ENCODE assay signal across 13 mouse cellular contexts in the genomic region with DNA sequence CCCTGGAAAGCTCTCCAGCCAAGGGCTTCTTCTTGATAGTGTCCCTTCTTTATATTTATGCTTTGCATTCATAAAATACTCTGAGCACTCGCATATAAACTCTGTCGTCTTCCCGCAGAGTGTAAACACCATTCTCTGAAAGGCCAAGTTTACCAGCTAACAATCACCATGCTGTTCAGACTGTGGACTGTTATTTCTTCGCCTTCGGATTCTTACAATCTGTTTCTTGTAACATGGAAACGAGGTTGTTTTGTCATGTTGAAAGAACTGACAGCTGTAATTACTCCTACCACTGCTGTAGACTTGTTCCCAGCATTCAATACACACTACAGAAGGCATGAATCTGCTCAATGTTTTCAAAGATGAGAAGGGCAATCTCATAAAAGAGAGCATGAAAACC. TPM values are rescaled to one million over a fixed set of nuclear protein-coding genes. Genes with fewer than 3 reads are reported as not detected.
DNase-seq lines count a peak whose midpoint lies in the region; ATAC-seq lines count a peak whose summit lies in the region.
"Had no signal": no experiment of that assay in that cellular context is flagged by ENCODE, and none has a peak within 500 bp of the region (broad histone marks: within the 10 kb centered on the region; RNA-seq: fewer than 3 reads in every experiment).

No protein-coding gene starts in this region.

- H3K36me3 ChIP-seq in lung, embryonic 15.5 days = no peaks in the 10 kb centered on the region
- no peaks in the 10 kb centered on the region for H3K36me3 ChIP-seq in hindbrain, embryonic 14.5 days (replicated peaks; ENCODE audit: control insufficient read depth, insufficient read depth)
- no peaks in the 10 kb centered on the region for H3K36me3 ChIP-seq in neural tube, embryonic 15.5 days
- H3K36me3 ChIP-seq: G1E had no signal

- intact Hi-C loops in heart, postnatal 36 days (cut with DNase I) = no loop called here

- peak overlapping the region; percentile 25 for H3K27ac ChIP-seq in lung, embryonic 15.5 days
- H3K27ac ChIP-seq in hindbrain, embryonic 14.5 days = peak overlapping the region; percentile 10; the same call in 1 of the 2 replicates
- H3K27ac ChIP-seq in neural tube, embryonic 15.5 days (replicated peaks) = no peak overlapping the region

- H3K4me1 ChIP-seq in lung, embryonic 15.5 days = no peaks in the 10 kb centered on the region
- peaks cover 8% of the 10 kb centered on the region; the same call in 1 of the 2 replicates for H3K4me1 ChIP-seq in hindbrain, embryonic 14.5 days (replicated peaks; ENCODE audit: control insufficient read depth, insufficient read depth, low read length)
- H3K4me1 ChIP-seq in neural tube, embryonic 15.5 days = 0 out of 2 replicates have a peak, but pooled peaks cover 5% of the 10 kb centered on the region

- H3K9ac ChIP-seq in lung, embryonic 15.5 days = no peak overlapping the region
- H3K9ac ChIP-seq in hindbrain, embryonic 14.5 days = no peak overlapping the region
- no peak overlapping the region for H3K9ac ChIP-seq in neural tube, embryonic 15.5 days (replicated peaks)

- H3K9me3 ChIP-seq in lung, embryonic 15.5 days = no peaks in the 10 kb centered on the region
- H3K9me3 ChIP-seq in hindbrain, embryonic 14.5 days (ENCODE audit: control insufficient read depth, low read length) = no peaks in the 10 kb centered on the region
- no peaks in the 10 kb centered on the region for H3K9me3 ChIP-seq in neural tube, embryonic 15.5 days (replicated peaks)
- H3K9me3 ChIP-seq: G1E had no signal

- no peak overlapping the region for H3K4me3 ChIP-seq in lung, embryonic 15.5 days
- no peak overlapping the region for H3K4me3 ChIP-seq in hindbrain, embryonic 14.5 days (replicated peaks; ENCODE audit: low read length)
- H3K4me3 ChIP-seq in neural tube, embryonic 15.5 days (replicated peaks) = no peak overlapping the region

- no peak for DNase-seq in lung, postnatal 25 days (ENCODE audit: low spot score)
- DNase-seq in fibroblast of lung, adult 2 months (ENCODE audit: low read depth) = peak; percentile 17
- DNase-seq in hindbrain, embryonic 14.5 days (ENCODE audit: low spot score) = no peak
- no peak for DNase-seq in adrenal gland, adult 2 months
- DNase-seq in heart, postnatal 36 days = no peak
- DNase-seq in urinary bladder, postnatal 25 days (ENCODE audit: low spot score) = no peak
- DNase-seq: adrenal gland, postnatal 14 days; kidney, adult 11 months; liver had no signal

- 40% methylated on average over 6 of the region's 6 CpGs for WGBS in lung, embryonic 15.5 days
- WGBS in hindbrain, embryonic 14.5 days = 23% methylated on average over 6 of the region's 6 CpGs
- WGBS in neural tube, embryonic 15.5 days = 15% methylated on average over 6 of the region's 6 CpGs

- peak; percentile 64; the same call in 1 of the 2 replicates for ATAC-seq in lung, embryonic 15.5 days (ENCODE audit: borderline replicate concordance, extremely low read depth, low FRiP score, low TSS enrichment)
- ATAC-seq in hindbrain, embryonic 14.5 days (ENCODE audit: low FRiP score) = peak; percentile 34; the same call in 1 of the 2 replicates
- no peak for ATAC-seq in neural tube, embryonic 15.5 days (ENCODE audit: low FRiP score)

- H3K27me3 ChIP-seq in lung, embryonic 15.5 days = no peaks in the 10 kb centered on the region
- no peaks in the 10 kb centered on the region for H3K27me3 ChIP-seq in hindbrain, embryonic 14.5 days (ENCODE audit: control insufficient read depth, insufficient read depth, low read length)
- no peaks in the 10 kb centered on the region for H3K27me3 ChIP-seq in neural tube, embryonic 15.5 days (replicated peaks)

- H3K4me2 ChIP-seq in lung, embryonic 15.5 days = peak overlapping the region; percentile 2; the same call in 1 of the 2 replicates
- peak overlapping the region; percentile 34 for H3K4me2 ChIP-seq in hindbrain, embryonic 14.5 days (replicated peaks)
- peak overlapping the region; percentile 27 for H3K4me2 ChIP-seq in neural tube, embryonic 15.5 days

RNA-seq across cellular contexts. Expression of a gene that starts 46.4 kb away (rescaled TPM):
- polyA plus RNA-seq in lung, embryonic 15.5 days (2015; fragmentation: Nextera tagmentation; extraction: Ambion mirVana) = 32.5 and 35.0 TPM in 2 replicates
- polyA plus RNA-seq in hindbrain, embryonic 14.5 days (2014; fragmentation: Nextera tagmentation; extraction: Ambion mirVana) = 23.6 and 24.7 TPM in 2 replicates
- polyA plus RNA-seq in neural tube, embryonic 15.5 days (2015; fragmentation: Nextera tagmentation; extraction: Ambion mirVana) = 13.6 and 14.0 TPM in 2 replicates
- 1 to 10 TPM; 1.1 to 1.6 TPM for total RNA-seq in adrenal gland, adult 2 months (2021)
- 0.25 TPM in 2 replicates for polyA plus RNA-seq in adrenal gland, adult 2 months (2012; rRNA removed)
- total RNA-seq in heart, postnatal 36 days (2021) = under 1 TPM; 0.33 to 0.89 TPM
- total RNA-seq: neutrophil, adult 5-6 weeks had no signal
- polyA plus RNA-seq: G1E had no signal

Comparison
In these comparisons a context has a peak if more than half of its experiments do, and no peak if none do; other contexts are left out.
1. RNA of a gene that starts 46.4 kb away (polyA plus RNA-seq): 32.5 to 35.0 TPM in lung, embryonic 15.5 days, 23.6 to 24.7 TPM in hindbrain, embryonic 14.5 days and 13.6 to 14.0 TPM in neural tube, embryonic 15.5 days; 0.25 TPM in adrenal gland, adult 2 months; every median in the first group is over 10 times any median in the second.
2. Peak in every context shown above with its lines, with median percentiles within 50 percentile points of each other: H3K4me2 ChIP-seq.